Mouse (Mus musculus): ENCODE measurements around the gene Oxsr1. TPM values are rescaled to one million over a fixed set of nuclear protein-coding genes. Genes with fewer than 3 reads are reported as not detected.

The Oxsr1 gene
- polyA plus RNA-seq, 1 experiment = 6.6 TPM

- no peaks in the 10 kb centered on the region; the same call in 1 of the 2 replicates for H3K36me3 ChIP-seq (ENCODE audit: control insufficient read depth, insufficient read depth, low read length)
- TF ChIP-seq POLR2A (IDR thresholded peaks at IDR 0.05; ENCODE audit: control insufficient read depth, low read depth, low read length) = no peak
- no peak for TF ChIP-seq CTCF (IDR thresholded peaks at IDR 0.05; ENCODE audit: control insufficient read depth, insufficient read depth, insufficient replicate concordance, low read depth, low read length)
- H3K4me1 ChIP-seq (ENCODE audit: control insufficient read depth, insufficient read depth, low read length) = no peaks in the 10 kb centered on the region
- no peak overlapping the region for H3K27ac ChIP-seq (ENCODE audit: control insufficient read depth, insufficient read depth, low read depth, low read length)
- no peak overlapping the region for H3K4me3 ChIP-seq (ENCODE audit: control insufficient read depth, low read depth, low read length)
- no peaks in the 10 kb centered on the region for H3K27me3 ChIP-seq (ENCODE audit: control insufficient read depth, insufficient read depth, low read length)
Measured at GRCm38 (mm10) chr9:119258128-119258527, 64.1 kb downstream of the Oxsr1 start.

GRCm38 (mm10) chr9:119256161-119256560 lies 66.1 kb downstream of the Oxsr1 start:
- H3K4me1 ChIP-seq (ENCODE audit: control insufficient read depth, insufficient read depth, low read length) = no peaks in the 10 kb centered on the region

GRCm38 (mm10) chr9:119255096-119255495 lies 67.1 kb downstream of the Oxsr1 start:
- H3K4me1 ChIP-seq (ENCODE audit: control insufficient read depth, insufficient read depth, low read length) = no peaks in the 10 kb centered on the region
- H3K4me3 ChIP-seq (ENCODE audit: control insufficient read depth, low read depth, low read length) = no peak overlapping the region
- no peaks in the 10 kb centered on the region; the same call in 1 of the 2 replicates for H3K36me3 ChIP-seq (ENCODE audit: control insufficient read depth, insufficient read depth, low read length)
- H3K27me3 ChIP-seq (ENCODE audit: control insufficient read depth, insufficient read depth, low read length) = no peaks in the 10 kb centered on the region
- H3K27ac ChIP-seq (ENCODE audit: control insufficient read depth, insufficient read depth, low read depth, low read length) = no peak overlapping the region
- TF ChIP-seq CTCF (IDR thresholded peaks at IDR 0.05; ENCODE audit: control insufficient read depth, insufficient read depth, insufficient replicate concordance, low read depth, low read length) (no peak), POLR2A (IDR thresholded peaks at IDR 0.05; ENCODE audit: control insufficient read depth, low read depth, low read length) (no peak)

More at GRCm38 (mm10) chr9:119256161-119256560, 66.1 kb downstream of the Oxsr1 start:
- H3K4me3 ChIP-seq (ENCODE audit: control insufficient read depth, low read depth, low read length) = no peak overlapping the region
- no peaks in the 10 kb centered on the region; the same call in 1 of the 2 replicates for H3K36me3 ChIP-seq (ENCODE audit: control insufficient read depth, insufficient read depth, low read length)
- TF ChIP-seq CTCF (IDR thresholded peaks at IDR 0.05; ENCODE audit: control insufficient read depth, insufficient read depth, insufficient replicate concordance, low read depth, low read length) = no peak
- TF ChIP-seq POLR2A (IDR thresholded peaks at IDR 0.05; ENCODE audit: control insufficient read depth, low read depth, low read length) = no peak
- H3K27me3 ChIP-seq (ENCODE audit: control insufficient read depth, insufficient read depth, low read length) = no peaks in the 10 kb centered on the region
- H3K27ac ChIP-seq (ENCODE audit: control insufficient read depth, insufficient read depth, low read depth, low read length) = no peak overlapping the region

- Histone ChIP-seq H3K4me3 (ENCODE audit: control insufficient read depth, low read depth, low read length) (no peak overlapping the region), H3K27me3 (ENCODE audit: control insufficient read depth, insufficient read depth, low read length) (no peaks in the 10 kb centered on the region), H3K27ac (ENCODE audit: control insufficient read depth, insufficient read depth, low read depth, low read length) (no peak overlapping the region), H3K36me3 (ENCODE audit: control insufficient read depth, insufficient read depth, low read length) (peaks cover 1% of the 10 kb centered on the region; the same call in 1 of the 2 replicates), H3K4me1 (ENCODE audit: control insufficient read depth, insufficient read depth, low read length) (no peaks in the 10 kb centered on the region)
- TF ChIP-seq POLR2A (IDR thresholded peaks at IDR 0.05; ENCODE audit: control insufficient read depth, low read depth, low read length) (no peak), CTCF (IDR thresholded peaks at IDR 0.05; ENCODE audit: control insufficient read depth, insufficient read depth, insufficient replicate concordance, low read depth, low read length) (no peak)
Measured at GRCm38 (mm10) chr9:119254187-119254586, 68.0 kb downstream of the Oxsr1 start.

- Histone ChIP-seq H3K4me3 (ENCODE audit: control insufficient read depth, low read depth, low read length) (no peak overlapping the region), H3K4me1 (ENCODE audit: control insufficient read depth, insufficient read depth, low read length) (no peaks in the 10 kb centered on the region), H3K27me3 (ENCODE audit: control insufficient read depth, insufficient read depth, low read length) (no peaks in the 10 kb centered on the region), H3K27ac (ENCODE audit: control insufficient read depth, insufficient read depth, low read depth, low read length) (no peak overlapping the region), H3K36me3 (ENCODE audit: control insufficient read depth, insufficient read depth, low read length) (peaks cover 1% of the 10 kb centered on the region; the same call in 1 of the 2 replicates)
- TF ChIP-seq POLR2A (IDR thresholded peaks at IDR 0.05; ENCODE audit: control insufficient read depth, low read depth, low read length) (no peak), CTCF (IDR thresholded peaks at IDR 0.05; ENCODE audit: control insufficient read depth, insufficient read depth, insufficient replicate concordance, low read depth, low read length) (no peak)
Measured at GRCm38 (mm10) chr9:119247996-119248395, 74.2 kb downstream of the Oxsr1 start.

GRCm38 (mm10) chr9:119246826-119247225 lies 75.4 kb downstream of the Oxsr1 start:
- no peaks in the 10 kb centered on the region for H3K4me1 ChIP-seq (ENCODE audit: control insufficient read depth, insufficient read depth, low read length)
- H3K4me3 ChIP-seq (ENCODE audit: control insufficient read depth, low read depth, low read length) = no peak overlapping the region
- peaks cover 1% of the 10 kb centered on the region; the same call in 1 of the 2 replicates for H3K36me3 ChIP-seq (ENCODE audit: control insufficient read depth, insufficient read depth, low read length)
- H3K27me3 ChIP-seq (ENCODE audit: control insufficient read depth, insufficient read depth, low read length) = no peaks in the 10 kb centered on the region
- H3K27ac ChIP-seq (ENCODE audit: control insufficient read depth, insufficient read depth, low read depth, low read length) = no peak overlapping the region
- no peak for TF ChIP-seq CTCF (IDR thresholded peaks at IDR 0.05; ENCODE audit: control insufficient read depth, insufficient read depth, insufficient replicate concordance, low read depth, low read length)
- no peak for TF ChIP-seq POLR2A (IDR thresholded peaks at IDR 0.05; ENCODE audit: control insufficient read depth, low read depth, low read length)

GRCm38 (mm10) chr9:119243981-119244380 lies 78.2 kb downstream of the Oxsr1 start:
- no peak overlapping the region for H3K4me3 ChIP-seq (ENCODE audit: control insufficient read depth, low read depth, low read length)
- no peaks in the 10 kb centered on the region for H3K27me3 ChIP-seq (ENCODE audit: control insufficient read depth, insufficient read depth, low read length)
- H3K27ac ChIP-seq (ENCODE audit: control insufficient read depth, insufficient read depth, low read depth, low read length) = no peak overlapping the region
- TF ChIP-seq POLR2A (IDR thresholded peaks at IDR 0.05; ENCODE audit: control insufficient read depth, low read depth, low read length) (no peak), CTCF (IDR thresholded peaks at IDR 0.05; ENCODE audit: control insufficient read depth, insufficient read depth, insufficient replicate concordance, low read depth, low read length) (no peak)
- no peaks in the 10 kb centered on the region for H3K4me1 ChIP-seq (ENCODE audit: control insufficient read depth, insufficient read depth, low read length)
- H3K36me3 ChIP-seq (ENCODE audit: control insufficient read depth, insufficient read depth, low read length) = peaks cover 2% of the 10 kb centered on the region; the same call in 1 of the 2 replicates

Data from testis, adult 2 months (tissue).